Mouse (Mus musculus) heart, embryonic 13.5 days (tissue): ENCODE data around the gene Gpr183. TPM values are rescaled to one million over a fixed set of nuclear protein-coding genes. Genes with fewer than 3 reads are reported as not detected.
A peak's percentile ranks its signal among the peaks of the same experiment; 100 is the strongest.

Experiments used
- ATAC-seq: fragments of 200-750 bp; cut with Nextera tagmentation; 2 replicates; pipeline ENCODE4 v1.8.0; 2017; ENCODE audit warnings: moderate TSS enrichment; ENCODE audit not compliant: insufficient number of reproducible peaks, low FRiP score, low TSS enrichment; ENCODE audit errors: extremely low read depth
- H3K27ac ChIP-seq: fragments of 300-500 bp; sonication (generic); replicated peaks from 2 replicates; pipeline ENCODE4 v1.5.1; 2015; ENCODE audit warnings: moderate library complexity, mild to moderate bottlenecking, inconsistent platforms
- H3K27me3 ChIP-seq: fragments of 300-500 bp; sonication (generic); replicated peaks from 2 replicates; pipeline ENCODE4 v1.6.1; 2015; ENCODE audit warnings: mild to moderate bottlenecking, inconsistent platforms
- H3K36me3 ChIP-seq: fragments of 300-500 bp; sonication (generic); 2 replicates; pipeline ENCODE4 v1.6.1; 2015; ENCODE audit warnings: mild to moderate bottlenecking, inconsistent platforms
- H3K4me1 ChIP-seq: fragments of 300-500 bp; sonication (generic); 2 replicates; pipeline ENCODE4 v1.6.1; 2015; ENCODE audit warnings: inconsistent platforms
- H3K4me2 ChIP-seq: fragments of 300-500 bp; sonication (generic); 2 replicates; pipeline ENCODE4 v1.6.1; 2015; ENCODE audit warnings: inconsistent platforms, mild to moderate bottlenecking, moderate library complexity
- H3K4me3 ChIP-seq: fragments of 300-500 bp; sonication (generic); 2 replicates; pipeline ENCODE4 v1.5.1; 2015; ENCODE audit warnings: moderate library complexity, mild to moderate bottlenecking, inconsistent platforms
- H3K9ac ChIP-seq: fragments of 300-500 bp; sonication (generic); 2 replicates; pipeline ENCODE4 v1.6.1; 2015; ENCODE audit warnings: inconsistent platforms, mild to moderate bottlenecking, moderate library complexity
- H3K9me3 ChIP-seq: fragments of 300-500 bp; sonication (generic); 2 replicates; pipeline ENCODE4 v1.6.1; 2016; ENCODE audit warnings: inconsistent platforms
- WGBS: fragments of 180-500 bp; shearing (Covaris S2); methylation state at CpG from one replicate; pipeline ENCODE4 v1.1.7; 2015; ENCODE audit warnings: mixed read lengths; 5-methylcytosine and 5-hydroxymethylcytosine counted together
- polyA plus RNA-seq: library from polyadenylated mRNA; unstranded; fragments of >200 nt; fragmentation: Nextera tagmentation; extraction: Ambion mirVana; gene quantifications from 2 replicates; pipeline ENCODE4 v1.2.1, GENCODE M21; 2015

Gpr183 gene
- polyA plus RNA-seq, 1 experiment from 2014 or later = 2.3 TPM

DNA sequence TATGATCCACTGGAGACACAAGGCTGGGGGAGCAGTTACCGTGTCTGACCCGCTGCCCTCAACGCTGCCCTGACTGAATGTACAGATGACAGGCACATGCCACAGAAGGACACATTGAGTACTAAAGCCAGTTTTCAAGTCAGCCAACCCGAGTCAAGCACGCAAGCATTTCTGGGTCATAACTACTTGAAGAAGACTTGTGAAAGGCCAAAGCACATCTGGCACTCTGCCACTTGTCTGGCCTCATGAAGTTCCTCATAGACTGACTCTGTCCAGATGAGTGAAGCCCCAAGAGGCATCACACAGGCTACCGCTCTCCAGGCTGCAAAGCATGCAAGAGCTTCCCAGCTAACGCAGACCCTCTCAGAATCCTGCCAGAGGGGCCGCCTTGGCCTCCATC lies 31.8 kb upstream of the Gpr183 start:
- H3K36me3 ChIP-seq = peaks cover 29% of the 10 kb centered on the region
- no peak overlapping the region for H3K4me3 ChIP-seq
- ATAC-seq = no peak
- no peak overlapping the region for H3K4me2 ChIP-seq
- no peaks in the 10 kb centered on the region for H3K27me3 ChIP-seq
- H3K27ac ChIP-seq = no peak overlapping the region
- no peaks in the 10 kb centered on the region for H3K9me3 ChIP-seq
- H3K9ac ChIP-seq = no peak overlapping the region
- WGBS = 75% methylated on average over 8 of the region's 8 CpGs
- H3K4me1 ChIP-seq = peaks cover 21% of the 10 kb centered on the region

DNA sequence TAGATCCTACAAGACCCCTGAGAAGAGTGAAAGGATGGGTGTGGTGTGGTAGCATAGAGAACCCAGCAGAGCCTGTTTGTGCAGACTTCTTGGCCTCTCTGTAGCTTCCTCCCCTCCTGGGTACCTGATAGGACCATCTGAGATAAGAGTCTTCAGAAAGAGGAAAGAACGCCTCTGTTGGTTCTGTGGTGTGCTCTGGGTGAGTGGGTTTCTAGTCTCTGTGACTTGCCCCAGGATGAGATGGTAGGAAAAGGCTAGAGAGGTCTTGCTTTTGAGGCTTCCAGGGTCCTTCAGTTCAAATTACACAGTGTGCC lies 30.5 kb upstream of the Gpr183 start:
- peaks cover 21% of the 10 kb centered on the region for H3K4me1 ChIP-seq
- H3K9me3 ChIP-seq = no peaks in the 10 kb centered on the region
- no peak overlapping the region for H3K4me2 ChIP-seq
- no peak overlapping the region for H3K4me3 ChIP-seq
- 61% methylated on average over 1 of the region's 1 CpGs for WGBS
- H3K9ac ChIP-seq = no peak overlapping the region
- ATAC-seq = no peak
- H3K36me3 ChIP-seq = peaks cover 25% of the 10 kb centered on the region
- H3K27ac ChIP-seq = no peak overlapping the region
- H3K27me3 ChIP-seq = no peaks in the 10 kb centered on the region

DNA sequence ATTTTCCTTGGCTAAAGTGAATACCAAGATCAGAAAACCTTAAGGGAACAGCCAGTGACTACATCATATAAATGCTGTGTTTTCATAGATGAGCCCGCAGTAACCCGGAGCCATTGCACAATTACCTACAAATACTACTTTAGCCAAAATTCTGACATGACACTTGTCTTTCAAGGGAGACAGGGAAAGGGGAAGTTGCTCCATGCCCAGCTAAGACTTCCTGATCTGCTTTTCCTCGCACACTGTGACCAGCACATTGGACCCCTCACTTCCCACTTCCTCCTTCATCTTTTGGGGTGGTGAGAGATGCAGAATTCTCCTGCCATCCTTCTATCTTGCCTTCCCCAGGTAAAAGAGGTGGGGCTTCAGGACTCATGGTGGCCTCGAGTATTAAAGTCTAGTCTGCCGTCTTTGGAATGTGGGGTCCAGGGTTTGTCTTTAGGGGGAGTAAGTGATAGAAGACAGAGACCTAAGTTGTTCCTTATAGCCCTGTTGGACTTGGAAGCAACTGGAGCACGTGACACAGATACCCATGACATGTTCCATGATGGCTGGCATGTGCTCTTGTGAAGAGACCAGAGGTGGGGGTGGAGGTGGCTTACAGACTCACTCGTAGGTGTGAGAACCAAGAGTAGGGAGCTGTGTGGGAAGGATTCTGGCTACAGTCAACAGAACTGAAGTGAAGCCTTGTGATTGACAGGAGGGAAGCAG lies 30.0 kb upstream of the Gpr183 start:
- Histone ChIP-seq H3K9me3 (no peaks in the 10 kb centered on the region), H3K9ac (no peak overlapping the region), H3K36me3 (peaks cover 25% of the 10 kb centered on the region), H3K27ac (no peak overlapping the region), H3K27me3 (no peaks in the 10 kb centered on the region), H3K4me3 (no peak overlapping the region), H3K4me2 (no peak overlapping the region), H3K4me1 (peaks cover 16% of the 10 kb centered on the region)
- WGBS = 89% methylated on average over 7 of the region's 7 CpGs
- ATAC-seq = no peak

DNA sequence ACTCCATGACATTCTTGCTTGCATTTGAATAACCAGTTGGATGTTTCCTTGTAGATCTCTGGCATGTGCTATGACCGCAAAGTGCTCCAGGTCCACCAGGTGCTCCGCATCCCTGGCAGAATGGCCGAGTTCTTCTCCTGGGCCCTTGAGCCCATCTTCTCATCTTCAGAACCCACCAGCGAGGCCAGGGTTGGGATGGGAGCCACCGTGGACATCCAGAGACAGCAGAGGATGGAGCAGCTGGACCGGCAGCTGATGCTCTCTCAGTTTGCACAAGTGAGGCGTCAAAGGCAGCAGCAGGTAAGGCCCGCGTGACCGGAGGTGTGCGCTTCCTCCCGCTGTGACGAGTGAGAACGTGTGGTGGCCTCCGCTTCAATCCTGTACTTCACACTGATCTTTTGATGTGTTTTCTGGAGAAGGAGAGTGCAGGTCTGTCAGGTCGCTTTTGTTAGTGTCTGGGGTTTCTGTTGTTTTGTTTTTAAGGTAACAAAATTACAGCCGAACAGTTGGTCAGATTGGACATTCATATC lies 29.2 kb upstream of the Gpr183 start:
- Histone ChIP-seq H3K4me2 (no peak overlapping the region), H3K36me3 (peaks cover 25% of the 10 kb centered on the region), H3K27me3 (no peaks in the 10 kb centered on the region), H3K9ac (no peak overlapping the region), H3K4me1 (peaks cover 16% of the 10 kb centered on the region), H3K27ac (no peak overlapping the region), H3K4me3 (no peak overlapping the region), H3K9me3 (no peaks in the 10 kb centered on the region)
- no peak for ATAC-seq
- WGBS = 89% methylated on average over 17 of the region's 17 CpGs

DNA sequence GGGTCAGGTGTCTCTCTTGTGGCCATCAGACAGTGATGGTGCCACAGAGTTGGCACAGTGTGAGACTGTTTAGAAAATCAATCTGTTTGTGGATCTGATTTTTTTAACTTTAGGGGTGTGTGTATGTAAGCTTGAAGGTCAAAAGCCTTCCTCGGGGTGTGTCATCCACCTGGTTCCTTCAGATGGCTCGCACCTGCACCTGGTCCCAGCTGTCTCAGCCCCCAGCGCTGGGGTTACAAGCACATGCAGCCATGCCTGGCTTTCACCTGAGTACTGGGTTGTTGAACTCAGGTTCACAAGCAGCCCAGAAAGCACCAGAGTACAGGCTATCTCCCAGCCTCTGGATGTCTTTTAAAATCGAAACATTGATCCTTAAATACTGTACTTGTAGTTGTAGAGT lies 28.6 kb upstream of the Gpr183 start:
- no peak overlapping the region for H3K9ac ChIP-seq
- no peaks in the 10 kb centered on the region for H3K27me3 ChIP-seq
- no peak overlapping the region for H3K4me3 ChIP-seq
- no peaks in the 10 kb centered on the region for H3K9me3 ChIP-seq
- 80% methylated on average over 4 of the region's 4 CpGs for WGBS
- ATAC-seq = no peak
- H3K27ac ChIP-seq = no peak overlapping the region
- H3K4me1 ChIP-seq = peaks cover 16% of the 10 kb centered on the region
- peaks cover 25% of the 10 kb centered on the region for H3K36me3 ChIP-seq
- no peak overlapping the region for H3K4me2 ChIP-seq

DNA sequence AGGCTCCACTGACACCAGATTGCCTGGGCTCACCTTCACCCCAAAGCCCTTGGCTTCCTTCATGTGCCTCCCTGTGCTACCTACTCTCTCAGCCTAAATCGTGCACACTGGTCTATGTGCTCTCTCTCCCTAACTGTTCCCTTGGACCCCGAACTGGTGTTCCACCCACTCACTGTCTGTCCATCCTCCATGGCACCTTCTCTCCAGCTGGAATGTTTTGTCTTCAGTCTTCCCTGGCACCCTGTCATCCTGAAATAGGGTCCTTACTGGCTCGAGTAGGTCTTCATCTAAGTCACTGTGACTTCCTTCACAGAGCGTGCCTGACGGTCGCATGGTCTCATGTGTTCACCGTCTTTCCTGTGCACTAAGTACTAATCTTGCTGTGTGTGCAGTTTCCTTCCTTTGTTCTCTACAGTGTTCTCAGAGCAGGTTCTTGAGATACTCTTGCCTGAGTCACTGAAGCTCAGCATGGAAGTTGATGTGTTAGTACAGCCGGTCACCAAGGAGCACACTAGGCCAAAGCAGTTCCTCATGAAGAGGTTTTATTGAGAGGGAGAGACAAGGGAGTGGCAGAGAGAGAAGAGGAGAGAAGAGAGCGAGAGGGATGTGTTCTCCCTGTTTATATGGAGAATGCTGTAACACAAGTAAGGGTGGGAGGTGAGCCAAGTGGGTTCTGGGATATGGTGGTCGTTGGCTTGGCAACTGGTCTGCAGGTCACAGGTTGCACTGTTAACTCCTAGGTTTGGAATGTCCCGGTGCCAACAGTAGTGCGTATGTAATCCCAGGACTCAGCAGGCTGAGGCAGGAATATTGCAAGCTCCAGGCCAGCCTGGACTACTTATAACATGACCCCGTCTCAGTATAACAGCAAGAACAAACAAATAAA lies 27.6 kb upstream of the Gpr183 start:
- Histone ChIP-seq H3K9ac (no peak overlapping the region), H3K36me3 (peaks cover 25% of the 10 kb centered on the region), H3K9me3 (no peaks in the 10 kb centered on the region), H3K4me2 (no peak overlapping the region), H3K4me1 (peaks cover 16% of the 10 kb centered on the region), H3K4me3 (no peak overlapping the region), H3K27me3 (no peaks in the 10 kb centered on the region), H3K27ac (peak overlapping the region; percentile 48; the same call in 1 of the 2 replicates)
- ATAC-seq = no peak
- 66% methylated on average over 13 of the region's 13 CpGs for WGBS

DNA sequence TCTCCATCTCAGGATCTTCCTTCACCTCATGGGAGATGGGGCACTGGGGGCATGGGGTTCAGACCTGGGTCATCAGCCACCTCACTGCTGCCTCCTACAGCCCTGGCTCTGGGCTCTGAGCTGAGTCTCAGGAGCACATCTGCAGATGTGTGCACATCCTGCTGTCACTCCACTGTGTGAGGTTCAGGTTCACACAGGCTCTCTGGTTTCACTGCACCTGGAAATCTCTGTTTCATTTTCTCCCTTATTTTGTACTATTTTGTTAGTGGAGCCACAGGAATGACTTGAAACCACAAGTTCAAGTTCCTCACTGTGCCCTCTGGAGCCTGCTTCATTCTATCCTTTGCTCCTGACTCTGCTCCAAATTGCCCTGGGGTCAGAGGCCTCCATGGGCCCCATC lies 26.9 kb upstream of the Gpr183 start:
- H3K27ac ChIP-seq = 0 out of 2 replicates have a peak overlapping the region, but pooled peaks have one; percentile 48
- no peak overlapping the region for H3K9ac ChIP-seq
- peaks cover 25% of the 10 kb centered on the region for H3K36me3 ChIP-seq
- H3K4me1 ChIP-seq = peaks cover 14% of the 10 kb centered on the region
- H3K27me3 ChIP-seq = no peaks in the 10 kb centered on the region
- no peak for ATAC-seq
- no peaks in the 10 kb centered on the region for H3K9me3 ChIP-seq
- H3K4me3 ChIP-seq = no peak overlapping the region
- no peak overlapping the region for H3K4me2 ChIP-seq

DNA sequence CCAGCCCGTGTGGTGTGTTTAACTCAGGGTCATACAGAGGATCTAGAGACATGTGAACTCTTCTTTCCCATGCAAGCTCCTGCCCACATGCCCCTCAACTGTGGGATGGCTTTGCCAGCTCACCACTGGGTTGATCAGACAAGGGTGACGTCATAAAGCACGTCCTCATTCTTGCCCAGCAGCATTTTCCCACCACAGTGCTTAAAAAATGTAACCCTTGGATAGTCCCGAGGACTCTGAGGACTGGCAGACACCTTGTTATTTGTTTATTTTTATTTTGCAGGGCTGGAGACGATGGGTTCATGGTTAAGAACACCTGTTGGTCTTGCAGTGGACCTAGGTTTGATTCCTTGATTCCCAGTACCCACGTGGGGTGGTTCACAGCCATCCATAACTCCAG lies 25.9 kb upstream of the Gpr183 start:
- Histone ChIP-seq H3K4me1 (0 out of 2 replicates have a peak, but pooled peaks cover 8% of the 10 kb centered on the region), H3K9me3 (no peaks in the 10 kb centered on the region), H3K4me2 (no peak overlapping the region), H3K27ac (no peak overlapping the region), H3K4me3 (no peak overlapping the region), H3K9ac (no peak overlapping the region), H3K27me3 (no peaks in the 10 kb centered on the region), H3K36me3 (peaks cover 20% of the 10 kb centered on the region)
- no peak for ATAC-seq
- 83% methylated on average over 6 of the region's 6 CpGs for WGBS

DNA sequence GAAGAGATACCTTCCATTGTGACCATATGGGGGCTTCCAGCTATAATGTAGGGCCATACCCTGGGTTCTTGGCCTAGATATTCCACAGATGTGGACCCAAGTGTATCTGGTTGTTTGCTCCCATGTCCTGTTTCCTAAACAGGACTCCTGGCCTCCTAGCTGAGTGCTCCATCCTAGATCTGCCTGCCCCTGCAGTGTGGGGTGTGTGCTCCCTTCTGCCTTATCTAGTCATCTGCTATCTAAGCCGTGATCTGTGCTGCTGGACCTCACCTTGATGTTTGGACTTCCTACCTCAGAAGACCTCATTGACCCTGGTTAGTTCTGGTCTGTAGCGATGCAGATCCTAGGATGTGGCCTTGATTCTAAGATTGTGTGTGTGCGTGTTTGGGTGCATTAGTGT lies 24.9 kb upstream of the Gpr183 start:
- 0 out of 2 replicates have a peak, but pooled peaks cover 8% of the 10 kb centered on the region for H3K4me1 ChIP-seq
- peaks cover 10% of the 10 kb centered on the region for H3K36me3 ChIP-seq
- no peak for ATAC-seq
- H3K27me3 ChIP-seq = no peaks in the 10 kb centered on the region
- 87% methylated on average over 3 of the region's 3 CpGs for WGBS
- H3K27ac ChIP-seq = no peak overlapping the region
- H3K9me3 ChIP-seq = no peaks in the 10 kb centered on the region
- H3K9ac ChIP-seq = no peak overlapping the region
- H3K4me2 ChIP-seq = no peak overlapping the region
- H3K4me3 ChIP-seq = no peak overlapping the region

DNA sequence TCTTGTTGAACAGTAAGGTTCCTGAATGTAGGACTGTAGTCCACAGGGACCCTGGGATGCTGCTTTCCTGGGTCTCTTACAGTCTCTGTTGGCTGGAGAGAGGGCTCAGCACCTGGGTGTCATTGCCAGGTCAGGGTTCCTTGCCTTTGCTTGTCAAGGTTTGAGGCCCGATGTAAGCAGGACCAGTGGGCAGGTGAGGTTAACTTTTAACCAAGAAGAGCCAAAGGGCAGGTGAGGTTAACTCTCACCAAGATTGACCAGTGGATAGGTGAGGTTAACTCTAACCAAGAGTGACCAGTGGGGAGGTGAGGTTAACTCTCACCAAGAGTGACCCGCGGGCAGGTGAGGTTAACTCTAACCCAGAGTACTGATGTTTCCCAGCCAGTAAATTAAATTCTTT lies 24.3 kb upstream of the Gpr183 start:
- Histone ChIP-seq H3K4me3 (no peak overlapping the region), H3K9me3 (no peaks in the 10 kb centered on the region), H3K27me3 (no peaks in the 10 kb centered on the region), H3K36me3 (peaks cover 4% of the 10 kb centered on the region), H3K27ac (no peak overlapping the region), H3K4me1 (peaks cover 13% of the 10 kb centered on the region; the same call in 1 of the 2 replicates), H3K9ac (no peak overlapping the region), H3K4me2 (no peak overlapping the region)
- no peak for ATAC-seq
- WGBS = 88% methylated on average over 3 of the region's 3 CpGs

DNA sequence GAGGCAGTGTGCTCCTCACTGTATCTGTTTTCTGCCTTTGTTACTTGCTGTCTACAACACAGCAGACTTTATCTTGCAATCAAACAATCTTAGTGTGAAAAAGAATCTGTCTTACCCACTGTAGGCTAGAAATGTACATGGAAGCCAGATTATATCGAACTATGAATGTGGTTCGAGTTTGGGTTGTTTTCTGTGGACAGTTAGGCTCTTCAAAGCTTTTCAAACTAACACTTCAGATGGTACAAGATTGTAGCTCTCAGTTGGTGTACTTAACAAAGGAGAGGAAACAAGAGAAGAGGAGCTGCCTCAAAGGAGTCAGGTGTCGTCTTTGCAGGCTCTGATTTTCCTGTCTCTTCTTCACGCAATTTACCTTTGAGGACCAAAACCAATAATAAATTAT lies 22.7 kb upstream of the Gpr183 start:
- no peaks in the 10 kb centered on the region for H3K36me3 ChIP-seq
- 77% methylated on average over 4 of the region's 4 CpGs for WGBS

More for the DNA sequence above, 22.7 kb upstream of the Gpr183 start:
- ATAC-seq = no peak
- Histone ChIP-seq H3K27me3 (no peaks in the 10 kb centered on the region), H3K4me3 (no peak overlapping the region), H3K9me3 (no peaks in the 10 kb centered on the region), H3K4me2 (no peak overlapping the region), H3K9ac (no peak overlapping the region), H3K27ac (no peak overlapping the region), H3K4me1 (peaks cover 26% of the 10 kb centered on the region)
